Mouse (Mus musculus): ENCODE measurements around the gene Vangl2.

Vangl2 gene

DNA sequence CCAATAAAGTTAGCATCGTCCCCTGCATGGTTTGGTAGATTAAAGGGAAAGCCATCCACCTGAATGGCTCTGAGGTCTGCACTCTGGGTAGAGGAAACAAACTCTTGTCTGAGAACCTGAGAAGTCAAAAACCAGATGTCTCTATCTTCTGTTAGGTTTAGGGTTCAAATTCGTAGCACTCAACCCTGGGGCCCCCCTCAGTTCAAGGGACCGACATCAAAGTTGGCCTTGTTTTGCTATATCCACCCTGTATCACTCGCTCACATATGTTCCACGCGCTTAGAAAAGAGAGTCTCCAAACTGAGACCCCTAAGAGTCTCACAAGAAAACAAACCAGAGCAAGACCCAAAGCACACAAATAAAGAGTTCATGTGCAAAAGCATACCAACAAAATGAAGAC is 66.5 kb downstream of the Vangl2 start:
- no peak for DNase-seq

DNA sequence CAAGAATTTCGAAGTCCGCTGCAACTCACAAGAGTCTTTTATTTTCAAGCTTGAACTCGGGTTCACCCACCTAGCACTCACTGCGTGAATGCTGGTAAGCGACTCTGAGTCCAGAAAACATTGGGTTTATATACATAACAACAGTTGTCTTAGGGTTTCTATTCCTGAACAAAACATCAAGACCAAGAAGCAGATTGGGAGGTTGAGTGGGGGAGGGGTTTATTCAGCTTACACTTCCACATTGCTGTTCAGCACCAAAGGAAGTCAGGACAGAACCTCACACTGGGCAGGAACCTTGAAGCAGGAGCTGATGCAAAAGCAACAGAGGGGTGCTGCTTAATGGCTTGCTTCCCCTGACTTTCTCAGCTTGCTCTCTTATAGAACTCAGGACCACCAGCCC is 67.5 kb downstream of the Vangl2 start:
- DNase-seq: no peak

DNA sequence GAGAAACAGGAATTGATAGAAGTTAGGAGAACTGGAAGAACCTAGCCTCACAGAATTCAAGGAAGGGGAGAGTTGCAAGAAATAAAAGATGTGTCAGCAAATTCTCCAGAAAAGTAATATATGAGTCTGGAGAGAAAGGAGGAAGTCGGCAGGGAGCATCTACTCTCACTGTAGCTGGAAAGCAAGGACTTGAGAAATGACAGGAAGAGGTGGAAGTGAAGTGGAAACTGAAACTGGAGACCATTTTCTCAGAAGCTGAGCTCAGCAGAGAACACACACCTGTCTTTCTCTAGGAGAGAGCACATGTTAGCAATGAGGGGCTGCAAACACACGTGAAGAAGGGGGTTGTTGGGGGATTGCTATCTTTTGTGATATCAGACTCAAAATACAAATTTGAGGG is 70.8 kb downstream of the Vangl2 start:
- no peak for DNase-seq

DNA sequence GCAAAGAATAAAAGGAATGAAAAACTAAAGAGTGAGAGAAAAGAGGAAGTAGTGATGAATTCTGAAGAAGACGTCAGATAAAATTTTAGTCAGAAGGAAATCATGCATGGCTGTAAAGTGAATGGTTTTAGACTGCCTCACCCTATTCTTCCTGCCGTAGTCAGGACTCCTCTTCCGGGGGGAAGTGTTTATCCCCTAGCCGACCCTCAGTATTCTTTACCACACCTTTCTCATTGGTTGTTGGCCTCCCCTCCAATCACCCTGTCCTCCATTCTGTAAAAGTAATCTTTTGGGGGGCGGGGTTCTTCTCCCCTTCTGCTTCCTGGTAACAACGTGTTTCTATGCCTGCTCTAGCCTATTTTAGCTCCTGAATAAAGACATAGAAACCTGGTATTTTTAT is 73.2 kb downstream of the Vangl2 start:
- no peak for DNase-seq
